15 mouse cellular contexts compared by ENCODE assay signal in the genomic region with DNA sequence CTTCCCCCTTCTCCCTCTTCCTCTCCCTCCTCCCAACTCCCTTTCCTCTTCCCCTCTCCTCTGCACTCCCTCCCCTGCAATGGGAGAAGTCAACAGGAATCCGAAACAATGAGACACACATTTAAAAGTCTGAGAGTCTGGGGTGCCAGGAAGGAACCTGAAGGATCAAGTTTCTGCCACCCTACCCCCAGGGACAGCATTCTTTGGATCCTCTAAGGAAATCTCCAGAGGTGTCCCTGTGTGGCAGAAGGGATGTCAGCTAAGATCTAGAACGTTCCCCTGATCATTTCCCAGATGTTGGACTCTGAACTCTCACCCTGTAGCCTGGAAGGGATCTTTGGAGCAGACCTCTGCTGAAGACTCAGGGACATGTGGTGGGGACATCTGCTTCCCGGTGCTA. TPM values are rescaled to one million over a fixed set of nuclear protein-coding genes. Genes with fewer than 3 reads are reported as not detected.
DNase-seq lines count a peak whose midpoint lies in the region; ATAC-seq and TF ChIP-seq lines count a peak whose summit lies in the region.
"Had no signal": no experiment of that assay in that cellular context is flagged by ENCODE, and none has a peak within 500 bp of the region (broad histone marks: within the 10 kb centered on the region; RNA-seq: fewer than 3 reads in every experiment).

No protein-coding gene starts in this region.

- no peaks in the 10 kb centered on the region for H3K9me3 ChIP-seq in kidney, embryonic 14.5 days (ENCODE audit: control insufficient read depth, low read length)
- H3K9me3 ChIP-seq in midbrain, embryonic 10.5 days (replicated peaks): no peaks in the 10 kb centered on the region
- no peaks in the 10 kb centered on the region for H3K9me3 ChIP-seq in midbrain, postnatal 0 days (ENCODE audit: low read length)
- H3K9me3 ChIP-seq: hindbrain, embryonic 15.5 days had no signal

- 49% methylated on average over 3 of the region's 3 CpGs for whole genome bisulfite sequencing in kidney, embryonic 14.5 days
- 72% methylated on average over 3 of the region's 3 CpGs for WGBS in midbrain, embryonic 10.5 days
- WGBS in midbrain, postnatal 0 days: 66% methylated on average over 3 of the region's 3 CpGs

- peak overlapping the region; percentile 81 for H3K4me3 ChIP-seq in gastrocnemius, adult 2 months
- H3K4me3 ChIP-seq in kidney, embryonic 14.5 days (ENCODE audit: low read length): no peak overlapping the region
- H3K4me3 ChIP-seq in midbrain, embryonic 10.5 days: no peak overlapping the region
- no peak overlapping the region for H3K4me3 ChIP-seq in midbrain, postnatal 0 days (ENCODE audit: low read depth, low read length)
- H3K4me3 ChIP-seq: hindbrain, embryonic 15.5 days had no signal

- H3K4me2 ChIP-seq in kidney, embryonic 14.5 days (replicated peaks; ENCODE audit: low read depth, low read length): no peak overlapping the region
- H3K4me2 ChIP-seq in midbrain, postnatal 0 days (ENCODE audit: low read depth, low read length, poor library complexity, severe bottlenecking): no peak overlapping the region
- H3K4me2 ChIP-seq: hindbrain, embryonic 15.5 days had no signal

- H3K4me1 ChIP-seq in kidney, embryonic 14.5 days (ENCODE audit: control insufficient read depth, insufficient read depth, low read length): peaks cover 27% of the 10 kb centered on the region
- H3K4me1 ChIP-seq in midbrain, embryonic 10.5 days: 0 out of 2 replicates have a peak, but pooled peaks cover 6% of the 10 kb centered on the region
- H3K4me1 ChIP-seq in midbrain, postnatal 0 days (ENCODE audit: insufficient read depth, low read length): no peaks in the 10 kb centered on the region

- peak overlapping the region; percentile 85 for H3K27ac ChIP-seq in gastrocnemius, adult 2 months
- H3K27ac ChIP-seq in kidney, embryonic 14.5 days (ENCODE audit: low read depth, low read length): peak overlapping the region; percentile 61
- H3K27ac ChIP-seq in midbrain, embryonic 10.5 days (replicated peaks): 0 out of 2 replicates have a peak overlapping the region, but pooled peaks have one; percentile 10
- H3K27ac ChIP-seq in midbrain, postnatal 0 days (ENCODE audit: low read depth, low read length): no peak overlapping the region
- H3K27ac ChIP-seq: hindbrain, embryonic 15.5 days had no signal

- no peak for DNase-seq in gastrocnemius, adult 2 months
- no peak for DNase-seq in gastrocnemius, adult 18-20 months (ENCODE audit: low spot score)
- no peak for DNase-seq in kidney, adult 9 months
- no peak for DNase-seq in midbrain, embryonic 10.5 days (ENCODE audit: low spot score)
- DNase-seq in midbrain, postnatal 0 days (ENCODE audit: low spot score): no peak
- DNase-seq in frontal cortex, postnatal 14 days (ENCODE audit: low spot score in 2 of 2): no peak
- no peak for DNase-seq in thymus, postnatal 25 days
- DNase-seq: adrenal gland, postnatal 25 days; cerebellum, adult 11 months; gastrocnemius, postnatal 10 days; left cerebral cortex, postnatal 4 days; lung, postnatal 36 days had no signal

- H3K27me3 ChIP-seq in kidney, embryonic 14.5 days (ENCODE audit: control insufficient read depth, insufficient read depth, low read length): no peaks in the 10 kb centered on the region
- no peaks in the 10 kb centered on the region for H3K27me3 ChIP-seq in midbrain, embryonic 10.5 days (ENCODE audit: low read depth, poor library complexity, severe bottlenecking)
- no peaks in the 10 kb centered on the region for H3K27me3 ChIP-seq in midbrain, postnatal 0 days (ENCODE audit: insufficient read depth, low read length)
- H3K27me3 ChIP-seq: hindbrain, embryonic 15.5 days had no signal

- no peak overlapping the region for H3K9ac ChIP-seq in kidney, embryonic 14.5 days (ENCODE audit: low read depth, low read length)
- no peak overlapping the region for H3K9ac ChIP-seq in midbrain, postnatal 0 days (replicated peaks; ENCODE audit: low read length, poor library complexity, severe bottlenecking)
- H3K9ac ChIP-seq: hindbrain, embryonic 15.5 days had no signal

- H3K36me3 ChIP-seq in kidney, embryonic 14.5 days (ENCODE audit: control insufficient read depth, insufficient read depth, low read length): peaks cover 58% of the 10 kb centered on the region
- peaks cover 57% of the 10 kb centered on the region for H3K36me3 ChIP-seq in midbrain, embryonic 10.5 days
- no peaks in the 10 kb centered on the region for H3K36me3 ChIP-seq in midbrain, postnatal 0 days (ENCODE audit: insufficient read depth, low read length)
- H3K36me3 ChIP-seq: hindbrain, embryonic 15.5 days had no signal

- no peak for TF ChIP-seq CTCF in gastrocnemius, adult 2 months (IDR thresholded peaks at IDR 0.05)
- no peak for TF ChIP-seq CTCF in midbrain, postnatal 0 days (IDR thresholded peaks at IDR 0.05)

- intact Hi-C loops in gastrocnemius, adult 2 months (cut with DNase I): no loop called here

- ATAC-seq in kidney, embryonic 14.5 days (ENCODE audit: low FRiP score, low TSS enrichment): no peak
- no peak for ATAC-seq in midbrain, postnatal 0 days (ENCODE audit: low FRiP score)

RNA-seq across cellular contexts. Expression of gene Sparc, which starts 12.5 kb away (rescaled TPM):
- total RNA-seq in gastrocnemius, adult 2 months (2021): 100 to 1,000 TPM; 276 to 473 TPM
- total RNA-seq in gastrocnemius, adult 18-20 months (2021): 100 to 1,000 TPM; 141 to 200 TPM
- 817 and 919 TPM in 2 replicates for polyA plus RNA-seq in kidney, embryonic 14.5 days (2014; fragmentation: Nextera tagmentation; extraction: Ambion mirVana)
- polyA plus RNA-seq in midbrain, embryonic 10.5 days (2016; fragmentation: Nextera tagmentation; extraction: Ambion mirVana): 333 and 416 TPM in 2 replicates
- 261 and 313 TPM in 2 replicates for total RNA-seq in midbrain, postnatal 0 days (2014; rRNA removed)
- 570 and 625 TPM in 2 replicates for polyA plus RNA-seq in midbrain, postnatal 0 days (2015; fragmentation: Nextera tagmentation; extraction: Ambion mirVana)
- total RNA-seq: monocyte, adult 5-6 weeks had no signal

RNA-seq across cellular contexts. Expression of gene Atox1, which starts 50.5 kb away (rescaled TPM):
- 10 to 100 TPM; 41.3 to 45.4 TPM for total RNA-seq in gastrocnemius, adult 2 months (2021)
- total RNA-seq in gastrocnemius, adult 18-20 months (2021): 10 to 100 TPM; 38.2 to 40.3 TPM
- polyA plus RNA-seq in kidney, embryonic 14.5 days (2014; fragmentation: Nextera tagmentation; extraction: Ambion mirVana): 389 and 470 TPM in 2 replicates
- 229 and 231 TPM in 2 replicates for polyA plus RNA-seq in midbrain, embryonic 10.5 days (2016; fragmentation: Nextera tagmentation; extraction: Ambion mirVana)
- 133 and 147 TPM in 2 replicates for total RNA-seq in midbrain, postnatal 0 days (2014; rRNA removed)
- polyA plus RNA-seq in midbrain, postnatal 0 days (2015; fragmentation: Nextera tagmentation; extraction: Ambion mirVana): 235 and 252 TPM in 2 replicates

RNA-seq across cellular contexts. Expression of gene G3bp1, which starts 59.0 kb away (rescaled TPM):
- 10 to 100 TPM; 52.5 to 55.5 TPM for total RNA-seq in gastrocnemius, adult 2 months (2021)
- total RNA-seq in gastrocnemius, adult 18-20 months (2021): 10 to 100 TPM; 50.7 to 55.5 TPM
- polyA plus RNA-seq in kidney, embryonic 14.5 days (2014; fragmentation: Nextera tagmentation; extraction: Ambion mirVana): 151 and 230 TPM in 2 replicates
- 258 and 281 TPM in 2 replicates for polyA plus RNA-seq in midbrain, embryonic 10.5 days (2016; fragmentation: Nextera tagmentation; extraction: Ambion mirVana)
- 59.2 and 63.2 TPM in 2 replicates for total RNA-seq in midbrain, postnatal 0 days (2014; rRNA removed)
- polyA plus RNA-seq in midbrain, postnatal 0 days (2015; fragmentation: Nextera tagmentation; extraction: Ambion mirVana): 63.5 and 67.4 TPM in 2 replicates
